Mouse (Mus musculus): ENCODE measurements around the gene Pcmt1.

- TF ChIP-seq CTCF (IDR thresholded peaks at IDR 0.05; ENCODE audit: low read depth, low read length) (no peak), POLR2A (IDR thresholded peaks at IDR 0.05; ENCODE audit: extremely low read depth, insufficient read depth, low read length) (no peak)
Observed at GRCm38 (mm10) chr10:7590234-7590689, 90.7 kb downstream of the Pcmt1 start.

Data from liver, adult 2 months (tissue).